Mouse (Mus musculus): ENCODE measurements around the gene Ooep. TPM values are rescaled to one million over a fixed set of nuclear protein-coding genes. Genes with fewer than 3 reads are reported as not detected.
"Not testable (repeated sequence)": the region's sequence is repeated elsewhere in the genome, so short reads cannot be mapped to it uniquely, and the experiment has no call there.

Ooep gene
- polyA plus RNA-seq, 1 experiment from 2014 or later: not detected

- H3K4me3 ChIP-seq (ENCODE audit: inconsistent target): no peak within 1 kb of the TSS
- 92% methylated on average over 7 of the region's 8 CpGs for WGBS (ENCODE audit: missing documents)
- H3K36me3 ChIP-seq (ENCODE audit: inconsistent target): no peaks in the 10 kb centered on the region
- no peaks in the 10 kb centered on the region for H3K79me2 ChIP-seq (ENCODE audit: inconsistent target)
- no peak within 1 kb of the TSS for H3K27ac ChIP-seq
Measured at GRCm38 (mm10) chr9:78355611-78356010, 22.9 kb downstream of the Ooep start, which contains the start of gene Gsta2. Gsta2 (minus strand) TSS chr9:78355788.

GRCm38 (mm10) chr9:78354665-78355578 lies 23.6 kb downstream of the Ooep start:
- Histone ChIP-seq H3K36me3 (ENCODE audit: inconsistent target) (no peaks in the 10 kb centered on the region), H3K79me2 (ENCODE audit: inconsistent target) (no peaks in the 10 kb centered on the region), H3K4me3 (ENCODE audit: inconsistent target) (no peak overlapping the region), H3K27ac (no peak overlapping the region)
- WGBS (ENCODE audit: missing documents): 93% methylated on average over 11 of the region's 11 CpGs

DNA sequence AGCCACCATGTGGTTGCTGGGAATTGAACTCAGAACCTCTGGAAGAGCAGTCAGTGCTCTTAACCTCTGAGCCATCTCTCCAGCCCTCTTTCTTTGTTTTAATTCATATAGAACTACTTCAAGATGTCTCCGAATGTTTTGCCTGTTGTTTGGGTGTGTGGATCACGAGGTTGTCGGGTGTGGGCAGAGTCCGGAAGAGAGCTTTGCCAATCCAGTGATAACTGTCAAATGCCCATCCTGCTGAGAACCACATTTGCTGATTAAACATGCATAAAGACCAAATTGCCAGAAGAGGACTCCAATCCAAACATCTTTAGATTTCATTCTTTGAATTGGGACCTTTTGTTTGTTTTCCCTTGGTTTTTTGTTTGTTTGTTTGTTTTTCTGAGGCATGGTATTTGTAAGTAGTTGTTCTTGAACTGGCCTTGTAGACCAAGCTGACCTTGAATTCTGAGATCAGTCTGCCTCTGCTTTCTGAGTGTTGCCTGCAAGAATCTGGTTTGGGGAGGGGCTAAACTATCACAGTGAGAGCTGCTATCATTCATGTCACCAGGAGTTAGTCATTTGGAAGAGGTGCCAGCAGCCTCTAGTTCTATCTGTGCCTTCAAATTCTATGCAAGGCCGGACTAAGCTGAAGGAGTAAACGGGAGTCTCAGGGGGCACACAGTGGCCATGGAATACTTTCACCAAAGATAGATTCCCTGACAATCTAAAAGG lies 26.9 kb downstream of the Ooep start:
- H3K79me2 ChIP-seq (ENCODE audit: inconsistent target): no peaks in the 10 kb centered on the region
- H3K4me3 ChIP-seq (ENCODE audit: inconsistent target): no peak overlapping the region
- 76% methylated on average over 6 of the region's 6 CpGs for WGBS (ENCODE audit: missing documents)
- H3K36me3 ChIP-seq (ENCODE audit: inconsistent target): no peaks in the 10 kb centered on the region
- H3K27ac ChIP-seq: no peak overlapping the region

DNA sequence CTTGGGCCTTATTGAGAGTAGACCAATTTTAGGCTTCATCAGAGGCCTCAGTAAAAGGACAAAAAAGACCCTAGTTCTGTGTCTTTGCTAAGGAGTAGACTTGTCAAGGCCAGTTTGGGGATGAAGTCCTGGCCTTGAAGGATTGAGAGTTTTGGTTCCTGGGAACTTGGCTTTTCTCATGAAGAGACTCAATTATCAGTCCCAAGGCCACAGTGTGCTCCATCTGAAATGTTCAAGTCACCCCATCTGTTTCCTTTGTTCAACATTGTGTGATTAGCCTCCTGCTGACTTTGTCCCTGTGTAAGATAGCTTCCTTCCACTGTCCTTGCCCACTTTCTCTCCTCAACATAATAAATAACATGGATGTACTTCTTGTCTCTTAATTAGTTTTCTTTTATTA lies 28.5 kb downstream of the Ooep start:
- H3K79me2 ChIP-seq (ENCODE audit: inconsistent target); H3K36me3 ChIP-seq (ENCODE audit: inconsistent target); H3K27ac ChIP-seq; H3K4me3 ChIP-seq (ENCODE audit: inconsistent target): not testable (repeated sequence)

DNA sequence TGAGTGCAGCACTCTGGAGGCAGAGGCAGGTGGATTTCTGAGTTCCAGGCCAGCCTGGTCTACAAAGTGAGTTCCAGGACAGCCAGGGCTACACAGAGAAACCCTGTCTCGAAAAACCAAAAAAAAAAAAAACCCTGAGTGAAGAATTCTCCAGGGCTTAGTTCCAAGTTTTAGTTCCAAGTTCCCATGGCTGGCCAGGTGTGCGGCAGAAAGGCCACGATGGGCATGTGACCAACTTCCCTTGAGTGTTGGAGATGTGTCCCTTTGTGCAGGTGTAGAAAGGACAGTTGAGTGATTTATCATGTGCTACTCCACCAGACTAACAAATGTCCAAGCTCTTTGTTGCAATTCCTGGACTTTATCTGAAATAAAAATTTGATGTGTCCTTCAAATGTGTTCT lies 29.4 kb downstream of the Ooep start:
- H3K79me2 ChIP-seq (ENCODE audit: inconsistent target); H3K36me3 ChIP-seq (ENCODE audit: inconsistent target); H3K27ac ChIP-seq; H3K4me3 ChIP-seq (ENCODE audit: inconsistent target): not testable (repeated sequence)
- 78% methylated on average over 2 of the region's 3 CpGs for WGBS (ENCODE audit: missing documents)

DNA sequence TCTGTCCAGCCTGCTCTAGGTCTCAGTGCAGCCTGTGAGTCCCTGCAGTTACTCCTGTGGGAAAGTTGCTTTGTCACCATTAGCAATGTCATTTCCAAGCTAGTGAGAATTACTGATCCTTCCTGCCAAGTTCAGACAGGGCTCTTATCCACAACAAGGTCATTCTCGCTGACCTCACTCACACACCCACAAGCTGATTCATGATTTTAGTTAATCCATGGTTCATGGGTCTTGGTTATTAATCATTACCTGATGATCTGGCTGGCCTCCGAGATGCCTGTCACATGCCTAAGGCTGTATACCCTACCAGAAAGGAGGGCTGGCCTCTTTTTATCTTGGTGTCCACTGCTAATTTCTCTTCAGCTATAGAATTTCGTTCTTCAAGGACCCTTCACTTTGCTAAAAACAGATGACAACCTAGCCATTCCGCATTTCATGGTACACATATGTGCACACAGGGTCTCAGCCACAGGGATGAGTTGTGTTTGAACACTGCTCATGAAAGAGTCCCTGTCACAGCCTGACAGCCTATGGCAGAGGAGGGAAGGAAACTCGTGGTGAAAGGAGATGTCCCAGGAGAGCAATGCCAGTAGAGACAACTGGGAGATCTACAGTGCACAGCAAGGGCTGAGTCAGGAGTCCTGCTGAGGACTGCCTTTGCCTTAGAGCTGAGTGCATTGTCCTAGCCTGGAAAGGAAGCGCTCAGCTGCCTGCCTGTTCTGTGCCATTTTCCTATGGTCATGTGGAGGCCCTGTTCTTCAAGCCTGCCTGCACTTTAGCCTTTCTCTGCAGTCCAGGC lies 30.1 kb downstream of the Ooep start:
- not testable (repeated sequence) for H3K27ac ChIP-seq; H3K36me3 ChIP-seq (ENCODE audit: inconsistent target); H3K79me2 ChIP-seq (ENCODE audit: inconsistent target); H3K4me3 ChIP-seq (ENCODE audit: inconsistent target)
- 72% methylated on average over 6 of the region's 6 CpGs for WGBS (ENCODE audit: missing documents)

DNA sequence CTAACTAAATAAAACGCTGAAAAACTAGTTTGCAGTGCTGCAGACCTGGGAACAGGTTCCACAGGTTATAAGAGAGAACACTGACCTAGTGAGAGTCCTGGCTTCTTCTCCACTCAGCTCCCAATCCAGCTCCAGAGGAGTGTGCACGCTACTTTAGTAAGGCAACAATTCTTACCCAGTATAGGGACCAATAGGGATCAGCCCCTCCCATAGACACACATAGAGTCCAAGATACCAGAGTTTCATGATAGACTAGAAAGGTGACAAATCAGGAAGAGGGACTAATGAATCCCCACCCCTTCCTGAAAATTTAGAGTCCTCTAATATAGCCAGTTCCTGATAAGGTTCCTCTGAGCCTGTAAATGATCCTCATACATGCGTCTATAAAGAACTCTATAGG lies 31.5 kb downstream of the Ooep start:
- H3K79me2 ChIP-seq (ENCODE audit: inconsistent target): no peaks in the 10 kb centered on the region
- no peak overlapping the region for H3K27ac ChIP-seq
- 54% methylated on average over 3 of the region's 3 CpGs for WGBS (ENCODE audit: missing documents)
- no peaks in the 10 kb centered on the region for H3K36me3 ChIP-seq (ENCODE audit: inconsistent target)
- no peak overlapping the region for H3K4me3 ChIP-seq (ENCODE audit: inconsistent target)

DNA sequence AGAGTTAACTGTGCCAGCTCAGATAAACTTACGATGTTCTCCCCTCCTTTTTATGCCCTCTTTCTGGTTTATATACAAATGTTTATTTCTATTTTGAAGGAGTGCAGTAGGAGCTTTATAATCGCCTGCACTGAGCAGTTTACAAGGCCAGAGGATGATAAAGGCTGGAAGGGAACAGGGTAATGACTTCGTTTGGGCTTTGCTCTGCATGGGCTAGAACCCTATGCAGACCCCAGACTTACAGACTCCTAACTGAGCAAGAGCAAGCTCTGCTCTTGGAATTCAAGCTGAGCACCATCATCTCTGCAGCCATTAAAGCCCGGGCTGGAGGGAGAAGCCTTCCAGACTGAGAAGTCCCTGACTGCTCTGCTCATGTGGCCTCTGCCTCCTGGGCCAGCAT lies 33.3 kb downstream of the Ooep start:
- H3K79me2 ChIP-seq (ENCODE audit: inconsistent target); H3K4me3 ChIP-seq (ENCODE audit: inconsistent target); H3K36me3 ChIP-seq (ENCODE audit: inconsistent target); H3K27ac ChIP-seq: not testable (repeated sequence)
- WGBS (ENCODE audit: missing documents): 43% methylated on average over 1 of the region's 4 CpGs

GRCm38 (mm10) chr9:78343055-78343454 lies 35.5 kb downstream of the Ooep start:
- WGBS (ENCODE audit: missing documents): 88% methylated on average over 9 of the region's 9 CpGs
- not testable (repeated sequence) for H3K36me3 ChIP-seq (ENCODE audit: inconsistent target); H3K27ac ChIP-seq; H3K79me2 ChIP-seq (ENCODE audit: inconsistent target); H3K4me3 ChIP-seq (ENCODE audit: inconsistent target)

GRCm38 (mm10) chr9:78342494-78342893 lies 36.0 kb downstream of the Ooep start:
- H3K79me2 ChIP-seq (ENCODE audit: inconsistent target); H3K27ac ChIP-seq; H3K36me3 ChIP-seq (ENCODE audit: inconsistent target); H3K4me3 ChIP-seq (ENCODE audit: inconsistent target): not testable (repeated sequence)
- WGBS (ENCODE audit: missing documents): 100% methylated on average over 3 of the region's 4 CpGs

GRCm38 (mm10) chr9:78340324-78340723 lies 38.2 kb downstream of the Ooep start:
- H3K27ac ChIP-seq; H3K36me3 ChIP-seq (ENCODE audit: inconsistent target); H3K4me3 ChIP-seq (ENCODE audit: inconsistent target); H3K79me2 ChIP-seq (ENCODE audit: inconsistent target): not testable (repeated sequence)
- WGBS (ENCODE audit: missing documents): 26% methylated on average over 8 of the region's 8 CpGs

- H3K4me3 ChIP-seq (ENCODE audit: inconsistent target); H3K79me2 ChIP-seq (ENCODE audit: inconsistent target); H3K36me3 ChIP-seq (ENCODE audit: inconsistent target); H3K27ac ChIP-seq: not testable (repeated sequence)
Measured at GRCm38 (mm10) chr9:78337050-78337449, 41.5 kb downstream of the Ooep start.

GRCm38 (mm10) chr9:78327289-78327688 lies 51.2 kb downstream of the Ooep start, which contains the start of gene Omt2b:
Omt2b (plus strand) TSS chr9:78327589.
- not testable (repeated sequence) for H3K4me3 ChIP-seq (ENCODE audit: inconsistent target); H3K79me2 ChIP-seq (ENCODE audit: inconsistent target); H3K36me3 ChIP-seq (ENCODE audit: inconsistent target); H3K27ac ChIP-seq
- no CpG with 5 or more reads among the region's 1 CpGs for WGBS (ENCODE audit: missing documents)

All from macrophage (primary cell).